Mouse (Mus musculus) midbrain, embryonic 10.5 days (tissue): Measurements from ENCODE around the gene H2-T22. TPM values are rescaled to one million over a fixed set of nuclear protein-coding genes. Genes with fewer than 3 reads are reported as not detected.
"Not testable (repeated sequence)": the region's sequence is repeated elsewhere in the genome, so short reads cannot be mapped to it uniquely, and the experiment has no call there.

ENCODE experiments used
- DNase-seq: peaks from one replicate; pipeline ENCODE4 v3.0.0-alpha.2; 2017; ENCODE audit warnings: low spot score
- H3K27ac ChIP-seq: fragments of 300-500 bp; sonication (generic); replicated peaks from 2 replicates; pipeline ENCODE4 v1.5.1; 2016; ENCODE audit warnings: mild to moderate bottlenecking
- H3K27me3 ChIP-seq: fragments of 300-500 bp; sonication (generic); 2 replicates; pipeline ENCODE4 v1.6.1; 2016; ENCODE audit warnings: low read depth, mild to moderate bottlenecking; ENCODE audit not compliant: poor library complexity, severe bottlenecking
- H3K36me3 ChIP-seq: fragments of 300-500 bp; sonication (generic); 2 replicates; pipeline ENCODE4 v1.6.1; 2016; ENCODE audit warnings: mild to moderate bottlenecking, moderate library complexity
- H3K4me1 ChIP-seq: fragments of 300-500 bp; sonication (generic); 2 replicates; pipeline ENCODE4 v1.6.1; 2016
- H3K4me3 ChIP-seq: fragments of 300-500 bp; sonication (generic); 2 replicates; pipeline ENCODE4 v1.5.1; 2016; ENCODE audit warnings: mild to moderate bottlenecking, moderate library complexity
- H3K9me3 ChIP-seq: fragments of 300-500 bp; sonication (generic); replicated peaks from 2 replicates; pipeline ENCODE4 v1.6.1; 2016; ENCODE audit warnings: mild to moderate bottlenecking
- WGBS: fragments of 180-500 bp; shearing (Covaris S2); methylation state at CpG from one replicate; pipeline ENCODE4 v1.1.7; 2016; 5-methylcytosine and 5-hydroxymethylcytosine counted together
- polyA plus RNA-seq: library from polyadenylated mRNA; unstranded; fragments of >200 nt; fragmentation: Nextera tagmentation; extraction: Ambion mirVana; gene quantifications from 2 replicates; pipeline ENCODE4 v1.2.1, GENCODE M21; 2016

The H2-T22 gene
- polyA plus RNA-seq, 1 experiment from 2014 or later: 7.0 TPM

DNA sequence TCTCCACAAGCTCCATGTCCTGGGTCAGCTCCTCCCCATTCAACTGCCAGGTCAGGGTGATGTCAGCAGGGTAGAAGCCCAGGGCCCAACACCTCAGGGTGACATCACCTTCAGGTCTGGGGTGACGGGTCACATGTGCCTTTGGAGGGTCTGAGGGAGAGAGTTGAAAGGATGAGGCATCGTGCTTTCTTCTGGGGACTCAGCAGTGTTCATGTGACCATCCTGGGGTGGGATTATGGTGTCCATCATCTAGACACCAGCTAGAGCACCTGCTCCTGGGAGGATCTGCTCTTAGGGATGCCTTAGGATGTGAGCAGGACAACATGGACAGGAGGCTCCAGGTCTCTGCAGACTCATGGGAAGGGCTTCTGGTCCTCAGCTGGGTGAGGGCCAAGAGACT lies 1.9 kb downstream of the H2-T22 start:
- Histone ChIP-seq H3K4me1 (peaks cover 10% of the 10 kb centered on the region), H3K27me3 (peaks cover 26% of the 10 kb centered on the region)
- H3K9me3 ChIP-seq, DNase-seq, H3K4me3 ChIP-seq, H3K36me3 ChIP-seq, H3K27ac ChIP-seq: not testable (repeated sequence)
- 90% methylated on average over 2 of the region's 2 CpGs for WGBS

DNA sequence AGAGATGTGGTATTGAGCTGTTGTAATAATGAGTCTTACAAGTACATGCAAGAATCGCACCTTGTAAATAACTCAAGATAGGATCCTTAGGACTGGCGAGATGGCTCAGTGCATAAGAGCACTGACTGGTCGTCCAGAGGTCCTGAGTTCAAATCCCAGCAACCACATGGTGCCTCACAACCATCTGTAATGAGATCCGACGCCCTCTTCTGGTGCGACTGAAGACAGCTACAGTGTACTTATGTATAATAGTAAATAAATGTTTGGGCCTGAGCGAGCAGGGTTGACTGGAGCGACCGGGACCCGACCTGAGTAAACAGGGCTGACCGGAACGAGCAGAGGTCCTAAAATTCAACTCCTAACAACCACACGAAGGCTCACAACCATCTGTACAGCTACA lies 6.4 kb downstream of the H2-T22 start:
- H3K4me3 ChIP-seq, DNase-seq, H3K9me3 ChIP-seq, H3K27me3 ChIP-seq, H3K27ac ChIP-seq, H3K36me3 ChIP-seq: not testable (repeated sequence)
- 91% methylated on average over 13 of the region's 13 CpGs for WGBS
- H3K4me1 ChIP-seq: peaks cover 11% of the 10 kb centered on the region

DNA sequence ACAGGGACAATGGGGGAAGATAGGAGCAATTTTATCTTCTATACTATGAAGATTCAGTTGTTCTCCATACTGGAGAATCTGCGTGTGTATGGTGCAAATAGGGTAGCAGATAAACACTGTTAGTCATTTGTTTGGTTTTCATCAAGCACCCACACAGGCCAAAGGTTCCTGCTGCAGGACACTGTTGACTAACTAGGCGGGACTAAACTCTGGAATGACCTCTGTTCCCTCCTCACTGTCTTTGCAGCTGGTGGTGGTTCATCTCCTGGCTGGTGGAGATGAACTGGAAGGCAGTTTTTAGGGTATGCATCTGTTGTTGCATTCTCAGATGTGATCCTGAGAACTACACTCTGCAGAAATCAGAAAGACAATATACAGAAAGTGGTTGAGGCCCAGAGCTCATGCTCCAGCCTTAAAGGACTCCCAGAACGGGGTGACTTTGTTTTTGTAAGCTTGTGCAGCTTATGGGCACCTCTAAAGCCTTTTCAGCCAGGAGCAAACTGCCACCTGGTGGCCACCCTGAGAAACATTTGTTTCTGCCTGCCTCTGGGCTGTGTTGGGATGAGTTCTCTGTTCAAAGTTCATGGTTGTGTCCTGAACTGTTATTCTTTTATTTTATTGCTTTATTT lies 7.4 kb downstream of the H2-T22 start:
- not testable (repeated sequence) for H3K36me3 ChIP-seq, H3K27ac ChIP-seq, H3K4me3 ChIP-seq, H3K9me3 ChIP-seq, DNase-seq, H3K27me3 ChIP-seq
- WGBS: 37% methylated on average over 3 of the region's 3 CpGs
- peaks cover 12% of the 10 kb centered on the region for H3K4me1 ChIP-seq

DNA sequence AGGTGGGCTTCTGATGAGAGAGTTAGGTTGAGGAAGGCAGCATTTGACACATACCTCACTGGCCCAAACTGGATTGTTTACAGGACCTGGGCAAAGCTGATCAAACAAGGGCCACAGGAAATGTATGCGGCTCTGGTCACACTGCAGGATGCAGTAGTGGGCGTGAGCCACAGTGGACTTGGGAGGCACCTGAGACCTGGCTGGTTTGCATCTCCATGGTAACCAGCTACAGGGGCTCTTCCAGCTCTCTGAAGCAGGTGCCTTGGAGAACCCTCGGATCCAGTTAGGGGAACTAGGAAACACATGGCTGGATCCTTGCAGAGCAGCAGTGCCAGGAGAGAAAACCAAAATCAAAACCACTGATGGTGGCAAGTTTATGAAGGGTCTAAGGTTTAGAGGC lies 8.0 kb downstream of the H2-T22 start:
- DNase-seq, H3K9me3 ChIP-seq, H3K36me3 ChIP-seq, H3K27ac ChIP-seq, H3K4me3 ChIP-seq, H3K27me3 ChIP-seq: not testable (repeated sequence)
- 71% methylated on average over 3 of the region's 3 CpGs for WGBS
- peaks cover 12% of the 10 kb centered on the region for H3K4me1 ChIP-seq

DNA sequence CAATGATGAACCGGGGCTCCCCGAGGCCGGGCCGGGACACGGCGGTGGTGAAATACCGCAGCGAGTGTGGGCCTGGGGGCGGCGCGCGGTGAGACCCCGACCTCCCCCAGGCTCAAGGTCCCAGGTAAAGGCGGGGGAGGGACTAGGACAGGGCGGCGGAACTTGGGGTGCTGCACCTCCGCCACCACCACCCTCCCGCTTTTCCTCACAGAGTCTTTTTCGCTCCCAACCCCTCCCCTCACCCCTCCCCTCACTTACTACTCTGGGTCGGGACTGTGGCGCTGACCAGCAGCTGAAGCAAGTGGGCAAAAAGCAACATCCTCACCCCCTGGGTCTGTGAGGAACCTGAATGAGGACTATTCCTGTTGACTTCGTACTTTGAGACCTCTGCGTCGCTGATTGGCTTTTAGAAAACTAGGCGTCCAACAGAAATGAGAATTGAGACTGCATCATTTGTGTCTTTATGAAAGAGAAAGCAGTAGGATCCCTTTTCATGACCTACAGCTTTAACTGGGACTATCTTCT lies 10.1 kb downstream of the H2-T22 start, which contains the start of gene H2-T23:
Gene H2-T23 (minus strand): TSS at position 505 of the 525 bp plus-strand sequence.
- not testable (repeated sequence) for H3K9me3 ChIP-seq, H3K27me3 ChIP-seq, H3K36me3 ChIP-seq
- H3K27ac ChIP-seq: peak within 1 kb of the TSS; percentile 73
- DNase-seq: peak; percentile 48
- H3K4me3 ChIP-seq: peak within 1 kb of the TSS; percentile 61
- 2% methylated on average over 25 of the region's 25 CpGs for WGBS
- peaks cover 15% of the 10 kb centered on the region for H3K4me1 ChIP-seq

DNA sequence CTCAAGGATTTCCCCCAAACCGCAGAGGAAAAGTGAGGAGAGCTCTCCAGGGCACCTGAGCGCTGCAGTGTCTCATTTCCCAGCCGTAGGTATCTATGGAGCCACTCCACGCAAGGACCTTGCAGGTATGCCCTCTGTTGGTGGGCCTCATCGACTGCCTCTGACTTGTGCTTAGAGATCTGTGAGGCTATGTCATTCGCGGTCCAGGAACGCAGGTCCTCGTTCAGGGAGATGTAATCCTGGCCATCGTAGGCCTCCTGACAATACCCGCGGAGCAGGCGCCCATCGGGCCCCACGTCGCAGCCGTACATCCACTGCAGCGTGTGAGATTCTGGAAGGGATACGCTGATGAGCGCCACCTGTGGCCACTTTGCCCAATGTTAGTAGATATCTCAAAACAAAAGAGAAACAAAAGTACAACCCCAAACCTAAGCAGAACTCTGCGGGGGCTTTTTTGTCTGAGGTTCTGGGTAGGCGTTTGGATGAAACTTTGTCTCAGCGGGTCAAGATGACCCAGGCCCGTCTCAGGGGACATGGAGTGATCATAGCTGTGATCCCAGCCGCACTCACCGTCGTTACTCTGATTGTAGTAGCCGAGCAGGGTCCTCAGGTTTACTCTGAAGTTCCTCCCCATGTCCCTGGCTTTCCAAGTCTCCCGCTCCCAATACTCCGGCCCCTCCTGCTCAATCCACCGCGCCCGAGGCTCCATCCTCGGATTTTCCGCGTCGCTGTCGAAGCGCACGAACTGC lies 10.8 kb downstream of the H2-T22 start:
- Histone ChIP-seq H3K4me3 (peak overlapping the region; percentile 61), H3K27ac (peak overlapping the region; percentile 73), H3K4me1 (peaks cover 15% of the 10 kb centered on the region)
- not testable (repeated sequence) for H3K9me3 ChIP-seq, H3K36me3 ChIP-seq, H3K27me3 ChIP-seq
- DNase-seq: peak; percentile 42
- 2% methylated on average over 40 of the region's 40 CpGs for WGBS

DNA sequence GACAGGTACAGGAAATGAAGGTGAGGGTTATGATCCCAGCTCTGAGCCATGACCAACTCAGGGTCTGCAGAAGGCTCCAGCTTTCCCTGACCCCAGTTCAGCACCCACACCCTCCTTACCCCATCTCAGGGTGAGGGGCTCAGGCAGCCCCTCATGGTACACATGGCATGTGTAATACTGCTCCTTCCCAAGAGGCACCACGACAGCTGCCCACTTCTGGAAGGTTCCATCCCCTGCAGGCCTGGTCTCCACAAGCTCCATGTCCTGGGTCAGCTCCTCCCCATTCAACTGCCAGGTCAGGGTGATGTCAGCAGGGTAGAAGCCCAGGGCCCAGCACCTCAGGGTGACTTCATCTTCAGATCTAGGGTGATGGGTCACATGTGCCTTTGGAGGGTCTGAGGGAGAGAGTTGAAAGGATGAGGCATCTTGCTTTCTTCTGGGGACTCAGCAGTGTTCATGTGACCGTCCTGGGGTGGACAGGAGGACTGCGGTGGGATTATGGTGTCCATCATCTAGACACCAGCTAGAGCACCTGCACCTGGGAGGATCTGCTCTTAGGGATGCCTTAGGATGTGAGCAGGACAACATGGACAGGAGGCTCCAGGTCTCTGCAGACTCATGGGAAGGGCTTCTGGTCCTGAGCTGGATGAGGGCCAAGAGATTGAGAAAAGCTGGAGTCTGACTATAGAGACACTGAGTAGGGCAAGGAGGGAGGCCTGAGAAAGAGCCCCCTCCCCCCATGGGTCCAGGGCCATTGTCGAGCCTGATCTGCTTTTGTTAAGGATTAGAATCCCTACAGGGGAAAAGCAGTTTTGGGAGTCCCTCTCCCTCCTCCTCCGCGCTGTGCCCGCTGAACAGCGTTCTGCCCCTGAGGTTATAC lies 11.6 kb downstream of the H2-T22 start:
- Histone ChIP-seq H3K27ac (peak overlapping the region; percentile 46; the same call in 1 of the 2 replicates), H3K4me3 (peak overlapping the region; percentile 61), H3K4me1 (peaks cover 15% of the 10 kb centered on the region)
- 41% methylated on average over 8 of the region's 8 CpGs for WGBS
- DNase-seq, H3K36me3 ChIP-seq, H3K27me3 ChIP-seq, H3K9me3 ChIP-seq: not testable (repeated sequence)

DNA sequence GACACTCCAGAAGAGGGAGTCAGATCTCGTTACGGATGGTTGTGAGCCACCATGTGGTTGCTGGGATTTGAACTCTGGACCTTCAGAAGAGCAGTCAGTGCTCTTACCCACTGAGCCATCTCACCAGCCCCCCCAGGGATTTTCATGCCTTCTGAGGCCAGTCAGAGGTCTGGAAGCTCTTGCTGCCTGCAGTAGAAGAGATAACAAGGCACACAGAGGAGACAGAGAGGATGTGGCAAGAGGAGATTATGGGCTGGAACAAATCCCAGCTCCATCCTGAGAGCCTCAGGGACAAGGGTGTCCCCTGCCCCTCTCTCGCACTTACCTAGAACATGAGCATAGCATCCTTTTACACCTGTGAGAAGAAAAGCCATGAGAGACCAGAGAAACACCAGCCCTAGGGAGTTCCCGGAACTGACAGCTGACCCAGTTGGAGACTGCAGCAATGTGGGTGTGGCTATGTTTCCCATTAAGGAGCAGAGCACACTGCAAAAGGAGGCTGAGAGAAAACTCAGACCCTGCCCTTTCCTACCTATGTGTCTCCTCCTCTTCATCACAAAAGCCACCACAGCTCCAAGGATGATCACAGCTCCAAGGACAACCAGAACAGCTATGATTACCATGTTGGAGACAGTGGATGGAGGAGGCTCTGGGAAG lies 12.4 kb downstream of the H2-T22 start:
- not testable (repeated sequence) for H3K27me3 ChIP-seq, H3K9me3 ChIP-seq, H3K27ac ChIP-seq, DNase-seq, H3K36me3 ChIP-seq, H3K4me3 ChIP-seq
- 93% methylated on average over 4 of the region's 4 CpGs for WGBS
- peaks cover 17% of the 10 kb centered on the region for H3K4me1 ChIP-seq

DNA sequence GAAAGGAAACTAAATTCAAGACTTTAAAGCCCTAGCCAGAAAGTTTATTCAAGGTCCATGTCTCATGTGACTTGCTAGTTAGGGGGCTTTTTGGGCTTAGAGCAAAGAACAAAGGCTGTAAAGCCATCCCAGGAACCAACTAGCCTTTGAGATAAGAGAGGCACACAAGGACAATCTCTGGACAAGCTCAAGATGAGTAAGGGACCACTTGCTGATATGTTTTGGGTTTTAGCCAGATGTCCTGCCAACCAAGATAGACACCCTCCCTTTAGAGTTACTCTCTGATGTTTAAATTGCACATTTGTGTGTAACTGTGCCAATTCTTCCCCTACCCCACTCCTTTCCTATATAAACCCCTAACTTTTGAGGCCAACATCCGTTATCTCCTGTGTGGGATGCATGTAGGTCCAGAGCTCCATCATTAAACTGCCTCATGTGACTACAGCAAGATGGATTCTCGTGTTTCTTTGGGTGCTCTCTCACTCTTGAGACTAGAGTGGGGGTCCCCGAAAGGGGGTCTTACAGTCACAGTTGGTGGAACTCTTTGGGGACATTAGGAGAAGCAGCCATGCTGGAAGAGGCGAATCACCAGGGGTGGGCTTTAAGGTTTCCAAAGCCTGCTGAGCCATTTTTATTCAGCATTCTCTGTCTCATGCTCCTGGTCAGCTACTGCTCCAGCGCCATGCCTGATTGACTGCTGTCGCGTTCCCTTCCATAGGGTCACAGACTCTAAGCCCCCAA lies 13.5 kb downstream of the H2-T22 start:
- no peaks in the 10 kb centered on the region for H3K36me3 ChIP-seq
- H3K9me3 ChIP-seq: no peaks in the 10 kb centered on the region
- peaks cover 7% of the 10 kb centered on the region for H3K27me3 ChIP-seq
- no peak overlapping the region for H3K27ac ChIP-seq
- peaks cover 18% of the 10 kb centered on the region for H3K4me1 ChIP-seq
- DNase-seq: no peak
- no peak overlapping the region for H3K4me3 ChIP-seq
- 79% methylated on average over 7 of the region's 7 CpGs for WGBS

DNA sequence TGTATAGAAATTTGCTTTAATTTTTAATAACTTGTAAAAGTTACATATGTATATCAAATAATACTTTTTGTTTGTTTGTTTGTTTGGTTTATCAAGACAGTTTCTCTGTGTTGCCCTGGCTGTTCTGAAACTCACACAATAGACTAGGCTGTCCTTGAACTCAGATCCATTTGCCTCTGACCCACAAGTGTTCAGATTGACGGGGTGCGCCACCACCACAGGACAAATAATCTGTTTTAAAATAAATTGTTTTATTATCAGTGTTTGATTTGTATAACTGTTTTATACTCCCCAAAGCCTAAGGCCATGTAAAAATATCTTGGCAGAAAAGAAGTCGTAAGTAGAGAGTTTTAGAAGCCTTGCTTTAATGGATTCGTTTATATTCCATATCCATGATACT lies 14.9 kb downstream of the H2-T22 start:
- no peak for DNase-seq
- H3K4me1 ChIP-seq: peaks cover 18% of the 10 kb centered on the region
- H3K4me3 ChIP-seq: no peak overlapping the region
- WGBS: 93% methylated on average over 4 of the region's 4 CpGs
- peaks cover 7% of the 10 kb centered on the region for H3K27me3 ChIP-seq
- no peaks in the 10 kb centered on the region for H3K9me3 ChIP-seq
- no peak overlapping the region for H3K27ac ChIP-seq
- no peaks in the 10 kb centered on the region for H3K36me3 ChIP-seq

DNA sequence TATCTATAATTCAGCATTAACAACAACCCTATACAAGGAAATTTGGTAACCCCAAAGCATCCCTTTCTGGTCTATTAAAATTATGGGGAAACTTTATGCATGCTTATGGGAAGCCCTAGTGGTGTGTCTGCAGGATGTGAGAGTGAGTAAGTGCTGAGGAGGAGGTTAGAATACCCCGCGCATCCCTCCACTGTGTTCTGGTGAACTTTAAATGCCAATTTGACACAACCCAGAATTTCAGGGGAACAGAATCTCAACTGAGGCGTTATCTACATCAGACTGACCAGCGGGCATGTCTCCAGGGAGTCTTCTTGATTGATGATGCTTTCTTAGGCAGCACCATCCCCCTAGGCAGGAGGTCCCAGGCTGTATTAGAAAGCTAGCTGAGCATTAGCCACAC lies 16.6 kb downstream of the H2-T22 start:
- DNase-seq: no peak
- no peaks in the 10 kb centered on the region for H3K27me3 ChIP-seq
- 95% methylated on average over 4 of the region's 4 CpGs for WGBS

DNA sequence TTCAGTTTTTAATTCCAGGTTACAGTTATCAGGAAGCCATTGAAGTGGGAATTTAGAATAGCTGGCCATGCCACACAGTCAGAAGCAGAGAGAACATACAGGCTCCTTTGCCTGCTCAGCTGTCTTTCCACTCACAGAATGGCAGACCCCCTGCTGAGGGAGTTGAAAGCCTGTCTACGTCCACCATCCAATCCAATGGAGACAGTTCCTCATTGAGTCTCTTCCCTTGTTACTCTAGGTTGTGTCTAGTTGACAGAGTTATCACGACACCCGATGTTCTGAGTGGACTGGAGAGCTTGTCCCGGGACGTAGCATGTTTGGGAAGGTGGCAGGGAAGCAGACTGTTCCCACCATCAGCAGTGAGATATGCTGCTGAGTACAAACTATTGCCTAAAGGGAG lies 17.4 kb downstream of the H2-T22 start:
- H3K27me3 ChIP-seq: no peaks in the 10 kb centered on the region

More for the DNA sequence above, 16.6 kb downstream of the H2-T22 start:
- H3K9me3 ChIP-seq: no peaks in the 10 kb centered on the region
- H3K4me1 ChIP-seq: peaks cover 10% of the 10 kb centered on the region; the same call in 1 of the 2 replicates
- H3K27ac ChIP-seq: no peak overlapping the region
- no peak overlapping the region for H3K4me3 ChIP-seq
- no peaks in the 10 kb centered on the region for H3K36me3 ChIP-seq

More for the DNA sequence above, 17.4 kb downstream of the H2-T22 start:
- H3K4me1 ChIP-seq: peaks cover 17% of the 10 kb centered on the region
- H3K9me3 ChIP-seq: no peaks in the 10 kb centered on the region
- no peak overlapping the region for H3K27ac ChIP-seq
- H3K4me3 ChIP-seq: no peak overlapping the region
- 71% methylated on average over 5 of the region's 5 CpGs for WGBS
- DNase-seq: no peak
- no peaks in the 10 kb centered on the region for H3K36me3 ChIP-seq
